Mouse (Mus musculus) fibroblast of lung, adult 2 months (primary cell): ENCODE results near the gene Gtf2f2.

Experiments used
- DNase-seq: peaks from one replicate; pipeline ENCODE4 v3.0.0-alpha.2; 2011; ENCODE audit warnings: low read depth

Gtf2f2 gene

GRCm38 (mm10) chr14:75863549-75864409 is 146.9 kb downstream of the Gtf2f2 start:
- peak; percentile 97 for DNase-seq

- no peak for DNase-seq
Observed at GRCm38 (mm10) chr14:75862701-75863100, 148.0 kb downstream of the Gtf2f2 start.

GRCm38 (mm10) chr14:75859619-75860018 is 151.0 kb downstream of the Gtf2f2 start:
- DNase-seq = no peak

GRCm38 (mm10) chr14:75858181-75858580 is 152.5 kb downstream of the Gtf2f2 start:
- DNase-seq = no peak

GRCm38 (mm10) chr14:75855263-75855992 is 155.2 kb downstream of the Gtf2f2 start:
- DNase-seq = no peak

GRCm38 (mm10) chr14:75852016-75852415 is 158.6 kb downstream of the Gtf2f2 start:
- DNase-seq = no peak

GRCm38 (mm10) chr14:75850819-75851218 is 159.8 kb downstream of the Gtf2f2 start:
- no peak for DNase-seq

GRCm38 (mm10) chr14:75849842-75850568 is 160.7 kb downstream of the Gtf2f2 start:
- no peak for DNase-seq

- no peak for DNase-seq
Observed at GRCm38 (mm10) chr14:75849236-75849635, 161.4 kb downstream of the Gtf2f2 start.

GRCm38 (mm10) chr14:75848482-75848881 is 162.2 kb downstream of the Gtf2f2 start:
- no peak for DNase-seq

- no peak for DNase-seq
Observed at GRCm38 (mm10) chr14:75847669-75848068, 163.0 kb downstream of the Gtf2f2 start.
